Mouse (Mus musculus): ENCODE results near the gene Btbd35f20. TPM values are rescaled to one million over a fixed set of nuclear protein-coding genes. Genes with fewer than 3 reads are reported as not detected.

Btbd35f20 gene
- polyA plus RNA-seq (2017; shearing (Covaris generic)), result not detected

GRCm38 (mm10) chrX:4291145-4291544 lies at the start of gene Btbd35f20:
Btbd35f20 (minus strand) TSS chrX:4291245.

Other genes starting within 250 kb of the Btbd35f20 start
- not detected for gene Btbd35f28, start 94.7 kb downstream of the Btbd35f20 start, polyA plus RNA-seq (2017; shearing (Covaris generic))
- gene Btbd35f17, start 79.4 kb upstream of the Btbd35f20 start, polyA plus RNA-seq (2017; shearing (Covaris generic)), result not detected